In genomic region chr7:128294785-128295184, GRCm38 (mm10) we compare ENCODE assay signal across 29 mouse cellular contexts. TPM values are rescaled to one million over a fixed set of nuclear protein-coding genes. Genes with fewer than 3 reads are reported as not detected.
DNase-seq lines count a peak whose midpoint lies in the region; ATAC-seq and TF ChIP-seq lines count a peak whose summit lies in the region.
"Had no signal": no experiment of that assay in that cellular context is flagged by ENCODE, and none has a peak within 500 bp of the region (broad histone marks: within the 10 kb centered on the region; RNA-seq: fewer than 3 reads in every experiment).

No protein-coding gene starts in this region.

- H3K27me3 ChIP-seq in erythroblast, embryonic 14.5 days (ENCODE audit: control insufficient read depth): no peaks in the 10 kb centered on the region
- no peaks in the 10 kb centered on the region for H3K27me3 ChIP-seq in liver, embryonic 11.5 days (replicated peaks; ENCODE audit: control insufficient read depth, insufficient read depth, low read length)
- H3K27me3 ChIP-seq in liver, embryonic 14.5 days (ENCODE audit: control insufficient read depth, insufficient read depth, low read length): no peaks in the 10 kb centered on the region
- H3K27me3 ChIP-seq in liver, postnatal 0 days (ENCODE audit: insufficient read depth, low read length): no peaks in the 10 kb centered on the region
- H3K27me3 ChIP-seq in kidney, embryonic 15.5 days: no peaks in the 10 kb centered on the region
- no peaks in the 10 kb centered on the region for H3K27me3 ChIP-seq in intestine, embryonic 16.5 days (replicated peaks; ENCODE audit: control insufficient read depth, insufficient read depth, low read length)
- H3K27me3 ChIP-seq: embryonic facial prominence, embryonic 13.5 days; forebrain, embryonic 15.5 days; hindbrain, embryonic 12.5 days; hindbrain, embryonic 15.5 days had no signal

- intact Hi-C loops in gastrocnemius, postnatal 36 days (cut with DNase I): loop anchor here (5.0 kb wide), 1 partner anchor 47 kb away; the partner anchor contains the start of gene Tgfb1i1

- no peak for TF ChIP-seq CTCF in liver, embryonic 14.5 days (IDR thresholded peaks at IDR 0.05; ENCODE audit: low read depth)
- no peak for TF ChIP-seq CTCF in liver, postnatal 0 days (IDR thresholded peaks at IDR 0.05; ENCODE audit: low read depth)

- H3K27ac ChIP-seq in liver, embryonic 11.5 days (ENCODE audit: low read depth, low read length): peak overlapping the region; percentile 6; the same call in 1 of the 2 replicates
- peak overlapping the region; percentile 55 for H3K27ac ChIP-seq in liver, embryonic 14.5 days
- H3K27ac ChIP-seq in liver, postnatal 0 days (ENCODE audit: low read depth): no peak overlapping the region
- no peak overlapping the region for H3K27ac ChIP-seq in kidney, embryonic 15.5 days
- no peak overlapping the region for H3K27ac ChIP-seq in intestine, embryonic 16.5 days (ENCODE audit: low read length)
- H3K27ac ChIP-seq: embryonic facial prominence, embryonic 10.5 days; embryonic facial prominence, embryonic 13.5 days; forebrain, embryonic 12.5 days; forebrain, embryonic 15.5 days; hindbrain, embryonic 12.5 days; hindbrain, embryonic 15.5 days had no signal

- H3K36me3 ChIP-seq in erythroblast, embryonic 14.5 days (ENCODE audit: control insufficient read depth): peaks cover 68% of the 10 kb centered on the region
- H3K36me3 ChIP-seq in liver, embryonic 11.5 days (ENCODE audit: control insufficient read depth, insufficient read depth, low read length): peaks cover 3% of the 10 kb centered on the region; the same call in 1 of the 2 replicates
- peaks cover 25% of the 10 kb centered on the region for H3K36me3 ChIP-seq in liver, embryonic 14.5 days (replicated peaks; ENCODE audit: control insufficient read depth, insufficient read depth, low read depth)
- peaks cover 11% of the 10 kb centered on the region for H3K36me3 ChIP-seq in liver, postnatal 0 days (replicated peaks; ENCODE audit: insufficient read depth, low read length)
- H3K36me3 ChIP-seq in kidney, embryonic 15.5 days: peaks cover 42% of the 10 kb centered on the region
- no peaks in the 10 kb centered on the region for H3K36me3 ChIP-seq in intestine, embryonic 16.5 days (ENCODE audit: control insufficient read depth, insufficient read depth, low read length)
- H3K36me3 ChIP-seq: forebrain, embryonic 15.5 days had no signal

- no peak for ATAC-seq in liver, embryonic 11.5 days (replicated peaks; ENCODE audit: low FRiP score)
- ATAC-seq in liver, embryonic 14.5 days (ENCODE audit: insufficient read depth): peak; percentile 22; the same call in 1 of the 2 replicates
- ATAC-seq in liver, postnatal 0 days: no peak
- no peak for ATAC-seq in kidney, embryonic 15.5 days (replicated peaks; ENCODE audit: low FRiP score)
- no peak for ATAC-seq in intestine, embryonic 16.5 days
- ATAC-seq: activated CD4-positive, CD25-positive, alpha-beta regulatory T cell, adult 4 months; CD4-positive, CD25-positive, alpha-beta regulatory T cell, adult 4 months; forebrain, embryonic 15.5 days had no signal

- TF ChIP-seq EP300 in liver, embryonic 14.5 days (IDR thresholded peaks at IDR 0.05; ENCODE audit: low read depth): no peak
- TF ChIP-seq EP300 in liver, postnatal 0 days (IDR thresholded peaks at IDR 0.05; ENCODE audit: low read depth): no peak

- no peaks in the 10 kb centered on the region for H3K9me3 ChIP-seq in erythroblast, embryonic 14.5 days (ENCODE audit: control insufficient read depth, low read length)
- no peaks in the 10 kb centered on the region for H3K9me3 ChIP-seq in liver, embryonic 11.5 days (ENCODE audit: control insufficient read depth, low read length)
- H3K9me3 ChIP-seq in liver, embryonic 14.5 days (ENCODE audit: control insufficient read depth, low read length): no peaks in the 10 kb centered on the region
- H3K9me3 ChIP-seq in liver, postnatal 0 days (ENCODE audit: low read length): no peaks in the 10 kb centered on the region
- no peaks in the 10 kb centered on the region for H3K9me3 ChIP-seq in kidney, embryonic 15.5 days (replicated peaks)
- H3K9me3 ChIP-seq in intestine, embryonic 16.5 days (ENCODE audit: control insufficient read depth, low read length): no peaks in the 10 kb centered on the region
- H3K9me3 ChIP-seq: embryonic facial prominence, embryonic 10.5 days; embryonic facial prominence, embryonic 13.5 days; forebrain, embryonic 12.5 days; forebrain, embryonic 15.5 days; hindbrain, embryonic 12.5 days; hindbrain, embryonic 15.5 days had no signal

- H3K9ac ChIP-seq in liver, embryonic 11.5 days (ENCODE audit: low read depth, low read length): no peak overlapping the region
- peak overlapping the region; percentile 2 for H3K9ac ChIP-seq in liver, embryonic 14.5 days (replicated peaks)
- no peak overlapping the region for H3K9ac ChIP-seq in liver, postnatal 0 days (replicated peaks)
- no peak overlapping the region for H3K9ac ChIP-seq in kidney, embryonic 15.5 days
- H3K9ac ChIP-seq in intestine, embryonic 16.5 days (ENCODE audit: low read depth, low read length): no peak overlapping the region
- H3K9ac ChIP-seq: embryonic facial prominence, embryonic 13.5 days; forebrain, embryonic 12.5 days; forebrain, embryonic 15.5 days; hindbrain, embryonic 12.5 days; hindbrain, embryonic 15.5 days had no signal

- 77% methylated on average over 10 of the region's 10 CpGs for WGBS in liver, embryonic 11.5 days
- 49% methylated on average over 10 of the region's 10 CpGs for WGBS in liver, embryonic 14.5 days (ENCODE audit: insufficient replicate concordance)
- 71% methylated on average over 10 of the region's 10 CpGs for WGBS in liver, postnatal 0 days (ENCODE audit: insufficient replicate concordance)
- WGBS in kidney, embryonic 15.5 days: 92% methylated on average over 10 of the region's 10 CpGs
- 88% methylated on average over 10 of the region's 10 CpGs for WGBS in intestine, embryonic 16.5 days

- peak overlapping the region; percentile 31 for H3K4me2 ChIP-seq in liver, embryonic 11.5 days
- peak overlapping the region; percentile 57 for H3K4me2 ChIP-seq in liver, embryonic 14.5 days (ENCODE audit: low read depth)
- H3K4me2 ChIP-seq in liver, postnatal 0 days (ENCODE audit: low read depth, low read length): peak overlapping the region; percentile 19; the same call in 1 of the 2 replicates
- no peak overlapping the region for H3K4me2 ChIP-seq in kidney, embryonic 15.5 days
- H3K4me2 ChIP-seq in intestine, embryonic 16.5 days (ENCODE audit: low read depth, low read length): no peak overlapping the region
- H3K4me2 ChIP-seq: embryonic facial prominence, embryonic 13.5 days; forebrain, embryonic 12.5 days; forebrain, embryonic 15.5 days; heart, embryonic 11.5 days; hindbrain, embryonic 12.5 days; hindbrain, embryonic 15.5 days had no signal

- no peak for DNase-seq in liver, embryonic 11.5 days (ENCODE audit: low spot score)
- DNase-seq in liver, embryonic 14.5 days (ENCODE audit: low read depth in 3 of 3, low spot score in 3 of 3): peak in 1 of 3 experiments; percentile 42
- DNase-seq in liver, postnatal 0 days: no peak
- no peak for DNase-seq in cerebellum, postnatal 25 days
- DNase-seq in gastrocnemius, postnatal 36 days: no peak
- DNase-seq: adrenal gland, adult 8-10 months; adrenal gland, postnatal 25 days; cerebellum, adult 11-12 months; cerebellum, adult 9-10 months; cerebellum, postnatal 14 days; gastrocnemius, postnatal 10 days; heart, adult 11 months had no signal

- H3K4me3 ChIP-seq in erythroblast, embryonic 14.5 days (replicated peaks): peak overlapping the region; percentile 23
- no peak overlapping the region for H3K4me3 ChIP-seq in liver, embryonic 11.5 days (ENCODE audit: low read depth, low read length)
- no peak overlapping the region for H3K4me3 ChIP-seq in liver, embryonic 14.5 days (ENCODE audit: insufficient read depth in 1 of 2, low read depth in 2 of 2, low read length in 2 of 2)
- no peak overlapping the region for H3K4me3 ChIP-seq in liver, postnatal 0 days (ENCODE audit: low read depth, low read length)
- no peak overlapping the region for H3K4me3 ChIP-seq in kidney, embryonic 15.5 days (replicated peaks)
- H3K4me3 ChIP-seq in intestine, embryonic 16.5 days (ENCODE audit: low read length): no peak overlapping the region
- H3K4me3 ChIP-seq: embryonic facial prominence, embryonic 10.5 days; embryonic facial prominence, embryonic 13.5 days; forebrain, embryonic 12.5 days; forebrain, embryonic 15.5 days; hindbrain, embryonic 12.5 days; hindbrain, embryonic 15.5 days had no signal

- peaks cover 92% of the 10 kb centered on the region for H3K4me1 ChIP-seq in erythroblast, embryonic 14.5 days (ENCODE audit: control insufficient read depth)
- peaks cover 42% of the 10 kb centered on the region for H3K4me1 ChIP-seq in liver, embryonic 11.5 days (replicated peaks; ENCODE audit: control insufficient read depth, insufficient read depth, low read length)
- H3K4me1 ChIP-seq in liver, embryonic 14.5 days (replicated peaks; ENCODE audit: control insufficient read depth in 2 of 2, insufficient read depth in 2 of 2, low read length in 1 of 2): peaks cover 59 to 61% of the 10 kb centered on the region in 2 experiments
- H3K4me1 ChIP-seq in liver, postnatal 0 days (ENCODE audit: insufficient read depth): peaks cover 42% of the 10 kb centered on the region
- peaks cover 17% of the 10 kb centered on the region for H3K4me1 ChIP-seq in kidney, embryonic 15.5 days
- H3K4me1 ChIP-seq in intestine, embryonic 16.5 days (ENCODE audit: control insufficient read depth, insufficient read depth, low read length): peaks cover 18% of the 10 kb centered on the region

RNA-seq across cellular contexts. Expression of gene BC017158, which starts 3.2 kb away (rescaled TPM):
- 7.3 and 9.0 TPM in 2 replicates for polyA plus RNA-seq in erythroblast, embryonic 14.5 days (2012)
- polyA plus RNA-seq in liver, embryonic 11.5 days (2014; fragmentation: Nextera tagmentation; extraction: Ambion mirVana): 38.2 and 42.3 TPM in 2 replicates
- polyA plus RNA-seq in liver, embryonic 14.5 days (2012; rRNA removed): 23.7 and 23.9 TPM in 2 replicates
- polyA plus RNA-seq in liver, embryonic 14.5 days (2014; fragmentation: Nextera tagmentation; extraction: Ambion mirVana): 16.9 and 17.7 TPM in 2 replicates
- polyA plus RNA-seq in liver, postnatal 0 days (2015; fragmentation: Nextera tagmentation; extraction: Ambion mirVana): 9.4 and 9.6 TPM in 2 replicates
- total RNA-seq in gastrocnemius, postnatal 36 days (2021): 1 to 10 TPM; 2.5 to 2.6 TPM
- polyA plus RNA-seq in kidney, embryonic 15.5 days (2015; fragmentation: Nextera tagmentation; extraction: Ambion mirVana): 29.1 and 31.7 TPM in 2 replicates
- 49.6 and 53.4 TPM in 2 replicates for polyA plus RNA-seq in intestine, embryonic 16.5 days (2015; fragmentation: Nextera tagmentation; extraction: Ambion mirVana)

RNA-seq across cellular contexts. Expression of gene Slc5a2, which starts 29.3 kb away (rescaled TPM):
- polyA plus RNA-seq in erythroblast, embryonic 14.5 days (2012): 0.88 and 1.4 TPM in 2 replicates
- polyA plus RNA-seq in liver, embryonic 11.5 days (2014; fragmentation: Nextera tagmentation; extraction: Ambion mirVana): 2.1 and 3.0 TPM in 2 replicates
- polyA plus RNA-seq in liver, embryonic 14.5 days (2012; rRNA removed): 1.6 and 1.8 TPM in 2 replicates
- polyA plus RNA-seq in liver, embryonic 14.5 days (2014; fragmentation: Nextera tagmentation; extraction: Ambion mirVana): 2.9 and 3.1 TPM in 2 replicates
- polyA plus RNA-seq in liver, postnatal 0 days (2015; fragmentation: Nextera tagmentation; extraction: Ambion mirVana): 1.3 and 1.8 TPM in 2 replicates
- not detected for total RNA-seq in gastrocnemius, postnatal 36 days (2021)
- polyA plus RNA-seq in kidney, embryonic 15.5 days (2015; fragmentation: Nextera tagmentation; extraction: Ambion mirVana): 5.6 and 8.4 TPM in 2 replicates
- not detected in 2 replicates for polyA plus RNA-seq in intestine, embryonic 16.5 days (2015; fragmentation: Nextera tagmentation; extraction: Ambion mirVana)
- total RNA-seq: adrenal gland, adult 8-10 months; adrenal gland, postnatal 25 days; gastrocnemius, postnatal 10 days; gastrocnemius, postnatal 4 days; heart, adult 8-10 months; heart, postnatal 25 days; hematopoietic stem cell, adult 5-6 weeks had no signal
- polyA plus RNA-seq: activated CD4-positive, CD25-positive, alpha-beta regulatory T cell, adult 4 months; C2C12; forebrain, embryonic 12.5 days; forebrain, embryonic 15.5 days; hindbrain, embryonic 12.5 days; hindbrain, embryonic 15.5 days had no signal

RNA-seq across cellular contexts. Expression of gene Tgfb1i1, which starts 48.2 kb away (rescaled TPM):
- 0.27 and 0.30 TPM in 2 replicates for polyA plus RNA-seq in erythroblast, embryonic 14.5 days (2012)
- 35.3 and 38.2 TPM in 2 replicates for polyA plus RNA-seq in liver, embryonic 11.5 days (2014; fragmentation: Nextera tagmentation; extraction: Ambion mirVana)
- polyA plus RNA-seq in liver, embryonic 14.5 days (2012; rRNA removed): 5.0 and 6.0 TPM in 2 replicates
- 7.8 and 8.5 TPM in 2 replicates for polyA plus RNA-seq in liver, embryonic 14.5 days (2014; fragmentation: Nextera tagmentation; extraction: Ambion mirVana)
- 10.1 and 10.4 TPM in 2 replicates for polyA plus RNA-seq in liver, postnatal 0 days (2015; fragmentation: Nextera tagmentation; extraction: Ambion mirVana)
- 1 to 10 TPM; 5.3 to 6.1 TPM for total RNA-seq in gastrocnemius, postnatal 36 days (2021)
- 77.2 and 107 TPM in 2 replicates for polyA plus RNA-seq in kidney, embryonic 15.5 days (2015; fragmentation: Nextera tagmentation; extraction: Ambion mirVana)
- polyA plus RNA-seq in intestine, embryonic 16.5 days (2015; fragmentation: Nextera tagmentation; extraction: Ambion mirVana): 167 and 175 TPM in 2 replicates

RNA-seq across cellular contexts. Expression of gene 9130023H24Rik, which starts 57.0 kb away (rescaled TPM):
- polyA plus RNA-seq in erythroblast, embryonic 14.5 days (2012): 0.03 and 0.12 TPM in 2 replicates
- polyA plus RNA-seq in liver, embryonic 11.5 days (2014; fragmentation: Nextera tagmentation; extraction: Ambion mirVana): 3.8 and 4.5 TPM in 2 replicates
- 0.92 and 1.1 TPM in 2 replicates for polyA plus RNA-seq in liver, embryonic 14.5 days (2012; rRNA removed)
- 1.6 and 2.1 TPM in 2 replicates for polyA plus RNA-seq in liver, embryonic 14.5 days (2014; fragmentation: Nextera tagmentation; extraction: Ambion mirVana)
- 1.7 and 2.2 TPM in 2 replicates for polyA plus RNA-seq in liver, postnatal 0 days (2015; fragmentation: Nextera tagmentation; extraction: Ambion mirVana)
- total RNA-seq in gastrocnemius, postnatal 36 days (2021): 1 to 10 TPM; 1.4 to 1.7 TPM
- 8.3 and 8.7 TPM in 2 replicates for polyA plus RNA-seq in kidney, embryonic 15.5 days (2015; fragmentation: Nextera tagmentation; extraction: Ambion mirVana)
- 5.7 and 6.5 TPM in 2 replicates for polyA plus RNA-seq in intestine, embryonic 16.5 days (2015; fragmentation: Nextera tagmentation; extraction: Ambion mirVana)

RNA-seq across cellular contexts. Expression of gene Armc5, which starts 57.6 kb away (rescaled TPM):
- polyA plus RNA-seq in erythroblast, embryonic 14.5 days (2012): 2.1 and 2.3 TPM in 2 replicates
- polyA plus RNA-seq in liver, embryonic 11.5 days (2014; fragmentation: Nextera tagmentation; extraction: Ambion mirVana): 15.1 and 15.8 TPM in 2 replicates
- 5.2 and 6.1 TPM in 2 replicates for polyA plus RNA-seq in liver, embryonic 14.5 days (2012; rRNA removed)
- polyA plus RNA-seq in liver, embryonic 14.5 days (2014; fragmentation: Nextera tagmentation; extraction: Ambion mirVana): 4.6 and 4.9 TPM in 2 replicates
- 5.4 and 5.6 TPM in 2 replicates for polyA plus RNA-seq in liver, postnatal 0 days (2015; fragmentation: Nextera tagmentation; extraction: Ambion mirVana)
- total RNA-seq in gastrocnemius, postnatal 36 days (2021): 1 to 10 TPM; 8.0 to 8.5 TPM
- polyA plus RNA-seq in kidney, embryonic 15.5 days (2015; fragmentation: Nextera tagmentation; extraction: Ambion mirVana): 19.1 and 21.1 TPM in 2 replicates
- 15.4 and 17.8 TPM in 2 replicates for polyA plus RNA-seq in intestine, embryonic 16.5 days (2015; fragmentation: Nextera tagmentation; extraction: Ambion mirVana)

Comparison
In these comparisons a context has a peak if more than half of its experiments do, and no peak if none do; other contexts are left out.
1. H3K27ac ChIP-seq: peak in liver, embryonic 11.5 days (single experiment) and liver, embryonic 14.5 days (single experiment); none in liver, postnatal 0 days (single experiment), kidney, embryonic 15.5 days (single experiment) and intestine, embryonic 16.5 days (single experiment).
2. H3K4me2 ChIP-seq: peak in liver, embryonic 11.5 days (single experiment), liver, embryonic 14.5 days (single experiment) and liver, postnatal 0 days (single experiment); none in kidney, embryonic 15.5 days (single experiment) and intestine, embryonic 16.5 days (single experiment).